Mouse (Mus musculus): ENCODE results near the gene Csmd2. TPM values are rescaled to one million over a fixed set of nuclear protein-coding genes. Genes with fewer than 3 reads are reported as not detected.

The Csmd2 gene
- polyA plus RNA-seq, 1 experiment from 2014 or later, result 0.21 TPM

- no peak overlapping the region for H3K27ac ChIP-seq
- H3K36me3 ChIP-seq, result no peaks in the 10 kb centered on the region
- H3K4me1 ChIP-seq (replicated peaks), result 0 out of 2 replicates have a peak, but pooled peaks cover 6% of the 10 kb centered on the region
- no peak overlapping the region for H3K4me2 ChIP-seq
- no peaks in the 10 kb centered on the region; the same call in 1 of the 2 replicates for H3K27me3 ChIP-seq
- no peak for ATAC-seq (ENCODE audit: insufficient number of reproducible peaks, insufficient read depth, low FRiP score, low TSS enrichment, low read depth)
- H3K4me3 ChIP-seq (replicated peaks), result no peak overlapping the region
- H3K9me3 ChIP-seq, result no peaks in the 10 kb centered on the region
- 76% methylated on average over 11 of the region's 11 CpGs for WGBS
- no peak overlapping the region for H3K9ac ChIP-seq (replicated peaks)
Measured at GRCm38 (mm10) chr4:128273146-128273545, 285.5 kb downstream of the Csmd2 start.

GRCm38 (mm10) chr4:128275116-128275515, 287.5 kb downstream of the Csmd2 start:
- WGBS, result 74% methylated on average over 5 of the region's 5 CpGs
- Histone ChIP-seq H3K27ac (no peak overlapping the region), H3K36me3 (no peaks in the 10 kb centered on the region), H3K9ac (replicated peaks) (no peak overlapping the region), H3K9me3 (no peaks in the 10 kb centered on the region), H3K27me3 (no peaks in the 10 kb centered on the region; the same call in 1 of the 2 replicates), H3K4me1 (replicated peaks) (no peaks in the 10 kb centered on the region), H3K4me3 (replicated peaks) (no peak overlapping the region), H3K4me2 (no peak overlapping the region)
- ATAC-seq (ENCODE audit: insufficient number of reproducible peaks, insufficient read depth, low FRiP score, low TSS enrichment, low read depth), result no peak

GRCm38 (mm10) chr4:128275586-128275985, 287.9 kb downstream of the Csmd2 start:
- Histone ChIP-seq H3K4me3 (replicated peaks) (no peak overlapping the region), H3K27me3 (no peaks in the 10 kb centered on the region; the same call in 1 of the 2 replicates), H3K36me3 (no peaks in the 10 kb centered on the region), H3K27ac (no peak overlapping the region), H3K9ac (replicated peaks) (no peak overlapping the region), H3K9me3 (no peaks in the 10 kb centered on the region), H3K4me1 (replicated peaks) (no peaks in the 10 kb centered on the region), H3K4me2 (no peak overlapping the region)
- 79% methylated on average over 6 of the region's 6 CpGs for WGBS
- ATAC-seq (ENCODE audit: insufficient number of reproducible peaks, insufficient read depth, low FRiP score, low TSS enrichment, low read depth), result no peak

- Histone ChIP-seq H3K4me1 (replicated peaks) (no peaks in the 10 kb centered on the region), H3K36me3 (no peaks in the 10 kb centered on the region), H3K4me2 (no peak overlapping the region), H3K27ac (no peak overlapping the region), H3K9me3 (no peaks in the 10 kb centered on the region), H3K4me3 (replicated peaks) (no peak overlapping the region), H3K9ac (replicated peaks) (no peak overlapping the region), H3K27me3 (no peaks in the 10 kb centered on the region; the same call in none of the 2 replicates)
- no peak for ATAC-seq (ENCODE audit: insufficient number of reproducible peaks, insufficient read depth, low FRiP score, low TSS enrichment, low read depth)
- 65% methylated on average over 1 of the region's 1 CpGs for WGBS
Measured at GRCm38 (mm10) chr4:128285009-128285408, 297.4 kb downstream of the Csmd2 start.

GRCm38 (mm10) chr4:128288095-128288494, 300.4 kb downstream of the Csmd2 start:
- WGBS, result 84% methylated on average over 7 of the region's 7 CpGs
- H3K4me1 ChIP-seq (replicated peaks), result no peaks in the 10 kb centered on the region
- no peaks in the 10 kb centered on the region for H3K36me3 ChIP-seq
- no peaks in the 10 kb centered on the region for H3K9me3 ChIP-seq
- no peak for ATAC-seq (ENCODE audit: insufficient number of reproducible peaks, insufficient read depth, low FRiP score, low TSS enrichment, low read depth)
- no peak overlapping the region for H3K4me3 ChIP-seq (replicated peaks)
- H3K4me2 ChIP-seq, result no peak overlapping the region
- no peak overlapping the region for H3K27ac ChIP-seq
- no peak overlapping the region for H3K9ac ChIP-seq (replicated peaks)
- peaks cover 4% of the 10 kb centered on the region; the same call in 1 of the 2 replicates for H3K27me3 ChIP-seq

GRCm38 (mm10) chr4:128304049-128304448, 316.4 kb downstream of the Csmd2 start:
- Histone ChIP-seq H3K4me1 (replicated peaks) (no peaks in the 10 kb centered on the region), H3K4me3 (replicated peaks) (no peak overlapping the region), H3K9me3 (no peaks in the 10 kb centered on the region), H3K4me2 (no peak overlapping the region), H3K27me3 (no peaks in the 10 kb centered on the region), H3K36me3 (no peaks in the 10 kb centered on the region), H3K27ac (no peak overlapping the region), H3K9ac (replicated peaks) (no peak overlapping the region)
- WGBS, result 82% methylated on average over 8 of the region's 8 CpGs
- ATAC-seq (ENCODE audit: insufficient number of reproducible peaks, insufficient read depth, low FRiP score, low TSS enrichment, low read depth), result no peak

- H3K27me3 ChIP-seq, result no peaks in the 10 kb centered on the region
- ATAC-seq (ENCODE audit: insufficient number of reproducible peaks, insufficient read depth, low FRiP score, low TSS enrichment, low read depth), result no peak
- H3K27ac ChIP-seq, result no peak overlapping the region
- H3K9ac ChIP-seq (replicated peaks), result no peak overlapping the region
- 90% methylated on average over 8 of the region's 8 CpGs for WGBS
- H3K4me2 ChIP-seq, result no peak overlapping the region
- no peaks in the 10 kb centered on the region for H3K9me3 ChIP-seq
- H3K36me3 ChIP-seq, result no peaks in the 10 kb centered on the region
- no peaks in the 10 kb centered on the region for H3K4me1 ChIP-seq (replicated peaks)
- H3K4me3 ChIP-seq (replicated peaks), result no peak overlapping the region
Measured at GRCm38 (mm10) chr4:128306011-128306410, 318.4 kb downstream of the Csmd2 start.

- no peaks in the 10 kb centered on the region for H3K9me3 ChIP-seq
- H3K36me3 ChIP-seq, result no peaks in the 10 kb centered on the region
- ATAC-seq (ENCODE audit: insufficient number of reproducible peaks, insufficient read depth, low FRiP score, low TSS enrichment, low read depth), result no peak
- H3K4me1 ChIP-seq (replicated peaks), result no peaks in the 10 kb centered on the region
- H3K4me3 ChIP-seq (replicated peaks), result no peak overlapping the region
- WGBS, result 60% methylated on average over 5 of the region's 5 CpGs
- H3K27ac ChIP-seq, result no peak overlapping the region
- no peak overlapping the region for H3K9ac ChIP-seq (replicated peaks)
- H3K27me3 ChIP-seq, result no peaks in the 10 kb centered on the region
- no peak overlapping the region for H3K4me2 ChIP-seq
Measured at GRCm38 (mm10) chr4:128315328-128315727, 327.7 kb downstream of the Csmd2 start.

- 90% methylated on average over 4 of the region's 4 CpGs for WGBS
- Histone ChIP-seq H3K27ac (no peak overlapping the region), H3K9me3 (no peaks in the 10 kb centered on the region), H3K9ac (replicated peaks) (no peak overlapping the region), H3K27me3 (0 out of 2 replicates have a peak, but pooled peaks cover 3% of the 10 kb centered on the region), H3K36me3 (no peaks in the 10 kb centered on the region), H3K4me3 (replicated peaks) (no peak overlapping the region), H3K4me2 (no peak overlapping the region), H3K4me1 (replicated peaks) (no peaks in the 10 kb centered on the region)
- no peak for ATAC-seq (ENCODE audit: insufficient number of reproducible peaks, insufficient read depth, low FRiP score, low TSS enrichment, low read depth)
Measured at GRCm38 (mm10) chr4:128317951-128318350, 330.3 kb downstream of the Csmd2 start.

GRCm38 (mm10) chr4:128325511-128325910, 337.9 kb downstream of the Csmd2 start:
- Histone ChIP-seq H3K27ac (no peak overlapping the region), H3K9ac (replicated peaks) (no peak overlapping the region), H3K9me3 (no peaks in the 10 kb centered on the region), H3K36me3 (no peaks in the 10 kb centered on the region), H3K4me3 (replicated peaks) (no peak overlapping the region), H3K27me3 (peaks cover 3% of the 10 kb centered on the region), H3K4me1 (replicated peaks) (no peaks in the 10 kb centered on the region), H3K4me2 (no peak overlapping the region)
- ATAC-seq (ENCODE audit: insufficient number of reproducible peaks, insufficient read depth, low FRiP score, low TSS enrichment, low read depth), result no peak
- 54% methylated on average over 2 of the region's 2 CpGs for whole genome bisulfite sequencing

- Histone ChIP-seq H3K36me3 (no peaks in the 10 kb centered on the region), H3K4me3 (replicated peaks) (no peak overlapping the region), H3K27me3 (peaks cover 3% of the 10 kb centered on the region), H3K4me1 (replicated peaks) (no peaks in the 10 kb centered on the region), H3K9ac (replicated peaks) (no peak overlapping the region), H3K9me3 (no peaks in the 10 kb centered on the region), H3K4me2 (no peak overlapping the region), H3K27ac (no peak overlapping the region)
- WGBS, result 66% methylated on average over 4 of the region's 4 CpGs
- ATAC-seq (ENCODE audit: insufficient number of reproducible peaks, insufficient read depth, low FRiP score, low TSS enrichment, low read depth), result no peak
Measured at GRCm38 (mm10) chr4:128326755-128327154, 339.1 kb downstream of the Csmd2 start.

- no peaks in the 10 kb centered on the region for H3K9me3 ChIP-seq
- H3K27ac ChIP-seq, result no peak overlapping the region
- H3K4me2 ChIP-seq, result no peak overlapping the region
- H3K9ac ChIP-seq (replicated peaks), result no peak overlapping the region
- H3K4me3 ChIP-seq (replicated peaks), result no peak overlapping the region
- ATAC-seq (ENCODE audit: insufficient number of reproducible peaks, insufficient read depth, low FRiP score, low TSS enrichment, low read depth), result no peak
- WGBS, result 85% methylated on average over 6 of the region's 6 CpGs
- H3K36me3 ChIP-seq, result no peaks in the 10 kb centered on the region
- H3K27me3 ChIP-seq, result peaks cover 7% of the 10 kb centered on the region
- H3K4me1 ChIP-seq (replicated peaks), result no peaks in the 10 kb centered on the region
Measured at GRCm38 (mm10) chr4:128327421-128327820, 339.8 kb downstream of the Csmd2 start.
